Mouse (Mus musculus) left cerebral cortex, adult 18-20 months (tissue): ENCODE data around the gene Golim4. TPM values are rescaled to one million over a fixed set of nuclear protein-coding genes. Genes with fewer than 3 reads are reported as not detected.
A peak's percentile ranks its signal among the peaks of the same experiment; 100 is the strongest.
"Not testable (repeated sequence)": the region's sequence is repeated elsewhere in the genome, so short reads cannot be mapped to it uniquely, and the experiment has no call there.

Experiments
- DNase-seq, 2 experiments: peaks; one replicate each; pipeline ENCODE4 v3.0.0; 2021 to 2022; ENCODE audit warnings: low spot score in 2 of 2, mixed read lengths in 1 of 2
- long read RNA-seq, 2 experiments: library from polyadenylated mRNA; stranded (forward); transcript quantifications; one replicate each; pipeline ENCODE4 v2.0.0; 2021
- total RNA-seq, 2 experiments: library from RNA; stranded (reverse); gene quantifications; 2 replicates each; pipeline ENCODE4 v1.2.3; 2021

The Golim4 gene
- total RNA-seq = 10 to 100 TPM; 19.6 to 26.7 TPM
- long read RNA-seq, experiment 1, full-length matches to known transcripts = 16 of 21 reads
- long read RNA-seq, experiment 1, partial matches to known transcripts = 1 of 21 reads
- long read RNA-seq, experiment 1, other reads (novel, unspliced or antisense) = 4 of 21 reads
- long read RNA-seq, experiment 2, full-length matches to known transcripts = 7 of 9 reads
- long read RNA-seq, experiment 2, partial matches to known transcripts = 1 of 9 reads
- long read RNA-seq, experiment 2, other reads (novel, unspliced or antisense) = 1 of 9 reads

- DNase-seq = peak; percentile 88 to 93
These were observed at the start of gene Golim4 for GRCm38 (mm10) chr3:75956551-75957302. Golim4 (minus strand) TSS chr3:75956949.

- no peak for DNase-seq
These were observed 48.9 kb upstream of the Golim4 start for GRCm38 (mm10) chr3:76005621-76006020.

- peak; percentile 36 to 51 for DNase-seq
These were observed 44.4 kb upstream of the Golim4 start for GRCm38 (mm10) chr3:76001156-76001555.

GRCm38 (mm10) chr3:76000481-76000880 is 43.7 kb upstream of the Golim4 start:
- no peak for DNase-seq

- DNase-seq = not testable (repeated sequence)
These were observed 24.4 kb upstream of the Golim4 start for GRCm38 (mm10) chr3:75981031-75981750.

GRCm38 (mm10) chr3:75962784-75963772 is 6.3 kb upstream of the Golim4 start:
- DNase-seq = not testable (repeated sequence)

- peak; percentile 20 to 23 for DNase-seq
These were observed 873 bp downstream of the Golim4 start for GRCm38 (mm10) chr3:75955661-75956491.

- DNase-seq = no peak
These were observed 2.6 kb downstream of the Golim4 start for GRCm38 (mm10) chr3:75954185-75954584.

- no peak for DNase-seq
These were observed 4.3 kb downstream of the Golim4 start for GRCm38 (mm10) chr3:75952328-75953060.

- no peak for DNase-seq
These were observed 5.9 kb downstream of the Golim4 start for GRCm38 (mm10) chr3:75950897-75951296.

- no peak for DNase-seq
These were observed 7.4 kb downstream of the Golim4 start for GRCm38 (mm10) chr3:75949358-75949757.

- no peak for DNase-seq
These were observed 8.1 kb downstream of the Golim4 start for GRCm38 (mm10) chr3:75948541-75949095.

GRCm38 (mm10) chr3:75948003-75948402 is 8.7 kb downstream of the Golim4 start:
- no peak for DNase-seq

GRCm38 (mm10) chr3:75942303-75943060 is 14.3 kb downstream of the Golim4 start:
- peak; percentile 24 to 42 for DNase-seq

- no peak for DNase-seq
These were observed 14.9 kb downstream of the Golim4 start for GRCm38 (mm10) chr3:75941864-75942263.

GRCm38 (mm10) chr3:75936152-75936551 is 20.6 kb downstream of the Golim4 start:
- DNase-seq = no peak

GRCm38 (mm10) chr3:75930659-75931225 is 26.0 kb downstream of the Golim4 start:
- DNase-seq = no peak
